ENCODE assay signal across 8 mouse cellular contexts in the genomic region with DNA sequence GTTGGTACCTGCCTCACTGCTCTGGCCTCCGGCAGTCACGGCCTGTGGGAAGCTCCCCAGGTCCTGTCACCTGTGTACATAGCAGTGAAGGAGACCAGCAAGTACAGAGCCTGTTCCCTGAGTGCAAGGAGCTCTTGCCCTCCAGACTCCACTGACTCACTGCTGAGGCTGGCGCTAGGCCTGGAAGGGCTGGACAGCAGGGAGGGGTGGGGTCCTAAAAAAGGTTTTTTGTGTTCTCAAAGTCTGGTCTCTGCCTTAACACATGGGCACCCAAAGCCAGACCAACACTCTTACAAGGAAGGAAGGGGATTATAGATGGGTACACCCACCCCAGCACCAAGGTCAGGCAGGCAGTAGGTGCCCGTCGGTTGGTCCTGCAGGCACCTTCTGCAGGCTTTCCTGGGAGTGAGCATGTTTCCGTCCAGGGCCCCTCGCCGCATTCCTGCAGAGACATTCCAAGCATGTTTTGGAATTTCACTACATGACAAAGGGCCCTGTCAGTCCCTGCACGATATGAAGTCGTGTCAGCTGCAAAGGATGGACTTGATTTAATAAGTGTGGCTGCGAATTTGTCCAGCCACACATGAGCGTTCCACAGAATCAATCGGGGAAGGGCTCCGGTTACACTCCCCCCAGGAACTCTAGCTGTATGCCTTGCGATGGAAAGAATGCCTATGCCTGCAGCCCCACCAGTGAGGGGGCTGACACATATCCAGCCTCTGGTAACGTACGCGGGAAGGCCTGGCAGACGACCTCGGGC. TPM values are rescaled to one million over a fixed set of nuclear protein-coding genes. Genes with fewer than 3 reads are reported as not detected.
A peak's percentile ranks its signal among the peaks of the same experiment; 100 is the strongest.
DNase-seq lines count a peak whose midpoint lies in the region; ATAC-seq lines count a peak whose summit lies in the region.

No protein-coding gene starts in this region.

- H3K4me1 ChIP-seq in heart, embryonic 11.5 days (ENCODE audit: control insufficient read depth, insufficient read depth, low read length) = peaks cover 62% of the 10 kb centered on the region
- H3K4me1 ChIP-seq in limb, embryonic 10.5 days = peaks cover 71% of the 10 kb centered on the region

- H3K27me3 ChIP-seq in heart, embryonic 11.5 days (ENCODE audit: control insufficient read depth, insufficient read depth, low read length) = no peaks in the 10 kb centered on the region
- no peaks in the 10 kb centered on the region for H3K27me3 ChIP-seq in limb, embryonic 10.5 days (ENCODE audit: low read depth, poor library complexity, severe bottlenecking)

- no peaks in the 10 kb centered on the region for H3K36me3 ChIP-seq in heart, embryonic 11.5 days (ENCODE audit: control insufficient read depth, insufficient read depth, low read length)
- H3K36me3 ChIP-seq in limb, embryonic 10.5 days = no peaks in the 10 kb centered on the region

- ATAC-seq in heart, embryonic 11.5 days (replicated peaks; ENCODE audit: insufficient number of reproducible peaks, low FRiP score, low TSS enrichment) = no peak; the same call in 1 of the 2 replicates

- H3K9ac ChIP-seq in heart, embryonic 11.5 days (ENCODE audit: low read depth, low read length) = peak overlapping the region; percentile 43

- no peaks in the 10 kb centered on the region for H3K9me3 ChIP-seq in heart, embryonic 11.5 days (replicated peaks; ENCODE audit: control insufficient read depth, low read length)
- H3K9me3 ChIP-seq in limb, embryonic 10.5 days (replicated peaks) = no peaks in the 10 kb centered on the region

- WGBS in heart, embryonic 11.5 days (ENCODE audit: insufficient replicate concordance) = 19% methylated on average over 20 of the region's 20 CpGs
- 23% methylated on average over 20 of the region's 20 CpGs for WGBS in limb, embryonic 10.5 days

- H3K4me3 ChIP-seq in heart, embryonic 11.5 days (ENCODE audit: low read depth, low read length) = no peak overlapping the region
- H3K4me3 ChIP-seq in limb, embryonic 10.5 days = peak overlapping the region; percentile 32

- H3K27ac ChIP-seq in heart, embryonic 11.5 days (ENCODE audit: low read depth, low read length) = peak overlapping the region; percentile 83
- H3K27ac ChIP-seq in limb, embryonic 10.5 days = peak overlapping the region; percentile 81

- DNase-seq in adrenal gland, postnatal 10 days = peak; percentile 60
- no peak for DNase-seq in adrenal gland, adult 8-10 months
- DNase-seq in adipocyte (ENCODE audit: low spot score) = peak; percentile 30
- peak; percentile 68 for DNase-seq in limb, embryonic 10.5 days (ENCODE audit: low spot score)
- no peak for DNase-seq in layer of hippocampus, postnatal 10 days (ENCODE audit: low spot score in 2 of 2)
- DNase-seq in layer of hippocampus, adult 18-20 months (ENCODE audit: low spot score in 2 of 2) = no peak
- no peak for DNase-seq in c-Kit-positive CD71-positive TER-119-positive erythroid progenitor cells, embryonic 14.5 days (ENCODE audit: low spot score)

- H3K4me2 ChIP-seq in heart, embryonic 11.5 days = peak overlapping the region; percentile 38

RNA-seq across cellular contexts. Expression of a gene that starts 47.5 kb away (rescaled TPM):
- total RNA-seq in adrenal gland, postnatal 10 days (2021) = 10 to 100 TPM in 1 of 2 experiments, 1 to 10 TPM in 1; 7.0 to 11.2 TPM
- total RNA-seq in adrenal gland, adult 8-10 months (2022) = 10 to 100 TPM in 2 of 4 experiments, 1 to 10 TPM in 2; 7.9 to 17.0 (median 12.8) TPM
- 2.5 and 2.9 TPM in 2 replicates for polyA plus RNA-seq in heart, embryonic 11.5 days (2014; fragmentation: Nextera tagmentation; extraction: Ambion mirVana)
- 3.5 and 6.5 TPM in 2 replicates for polyA plus RNA-seq in limb, embryonic 10.5 days (2016; fragmentation: Nextera tagmentation; extraction: Ambion mirVana)
- total RNA-seq in layer of hippocampus, postnatal 10 days (2021) = 10 to 100 TPM; 17.8 to 20.6 TPM
- 10 to 100 TPM in 1 of 2 experiments, 1 to 10 TPM in 1; 9.3 to 11.3 TPM for total RNA-seq in layer of hippocampus, adult 18-20 months (2021)

RNA-seq across cellular contexts. Expression of a gene that starts 47.7 kb away (rescaled TPM):
- 10 to 100 TPM; 91.2 to 93.1 TPM for total RNA-seq in adrenal gland, postnatal 10 days (2021)
- 100 to 1,000 TPM in 2 of 4 experiments, 10 to 100 TPM in 2; 96.8 to 116 (median 106) TPM for total RNA-seq in adrenal gland, adult 8-10 months (2022)
- 148 TPM in 2 replicates for polyA plus RNA-seq in heart, embryonic 11.5 days (2014; fragmentation: Nextera tagmentation; extraction: Ambion mirVana)
- 133 and 142 TPM in 2 replicates for polyA plus RNA-seq in limb, embryonic 10.5 days (2016; fragmentation: Nextera tagmentation; extraction: Ambion mirVana)
- total RNA-seq in layer of hippocampus, postnatal 10 days (2021) = 10 to 100 TPM; 67.0 to 69.1 TPM
- 10 to 100 TPM; 63.4 to 65.5 TPM for total RNA-seq in layer of hippocampus, adult 18-20 months (2021)

Comparison
In these comparisons a context has a peak if more than half of its experiments do, and no peak if none do; other contexts are left out.
1. DNase-seq: peak in adrenal gland, postnatal 10 days (single experiment), adipocyte (single experiment) and limb, embryonic 10.5 days (single experiment); none in adrenal gland, adult 8-10 months (single experiment), layer of hippocampus, postnatal 10 days (0 of 2), layer of hippocampus, adult 18-20 months (0 of 2) and c-Kit-positive CD71-positive TER-119-positive erythroid progenitor cells, embryonic 14.5 days (single experiment).